Mouse (Mus musculus) spleen, postnatal 0 days (tissue): ENCODE results near the gene Grpr. TPM values are rescaled to one million over a fixed set of nuclear protein-coding genes. Genes with fewer than 3 reads are reported as not detected.

Experiments used
- polyA plus RNA-seq: library from polyadenylated mRNA; unstranded; fragments of >200 nt; fragmentation: Nextera tagmentation; extraction: Ambion mirVana; gene quantifications from 2 replicates; pipeline ENCODE4 v1.2.1, GENCODE M21; 2015

The Grpr gene
- not detected in 2 replicates for polyA plus RNA-seq

GRCm38 (mm10) chrX:163549666-163550065 is at the start of gene Grpr:
Grpr (minus strand) TSS chrX:163549677.

Other genes with a start within 250 kb of the Grpr start
- not detected in 2 replicates for gene Rnf138rt1, start 211.7 kb upstream of the Grpr start, polyA plus RNA-seq